Mouse (Mus musculus): ENCODE results near the gene Klk1b5.
A peak's percentile ranks its signal among the peaks of the same experiment; 100 is the strongest.
"Not testable (repeated sequence)": the region's sequence is repeated elsewhere in the genome, so short reads cannot be mapped to it uniquely, and the experiment has no call there.

Klk1b5 gene

DNA sequence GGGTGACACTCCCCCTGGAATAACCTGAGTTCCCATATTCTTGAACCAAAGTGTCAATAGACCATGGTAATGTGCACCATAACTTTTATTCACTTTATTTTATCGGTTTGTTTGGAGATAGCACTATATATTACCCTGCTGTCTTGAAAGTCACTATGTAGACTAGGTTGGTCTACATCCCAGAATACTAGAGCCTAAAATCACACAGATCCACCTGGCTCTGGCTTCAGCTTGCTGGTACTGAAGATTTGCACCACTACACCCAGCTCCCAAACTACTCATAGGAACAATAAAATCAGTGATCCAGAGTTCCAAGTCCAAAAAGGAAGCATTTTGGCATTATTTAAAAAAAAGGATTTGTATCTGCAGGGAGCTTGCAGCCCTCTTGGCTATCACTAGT lies at the start of gene Klk1b5:
Klk1b5 (plus strand) TSS at position 301 of the 400 bp plus-strand sequence.
- DNase-seq (ENCODE audit: low spot score in 2 of 2): no peak

DNA sequence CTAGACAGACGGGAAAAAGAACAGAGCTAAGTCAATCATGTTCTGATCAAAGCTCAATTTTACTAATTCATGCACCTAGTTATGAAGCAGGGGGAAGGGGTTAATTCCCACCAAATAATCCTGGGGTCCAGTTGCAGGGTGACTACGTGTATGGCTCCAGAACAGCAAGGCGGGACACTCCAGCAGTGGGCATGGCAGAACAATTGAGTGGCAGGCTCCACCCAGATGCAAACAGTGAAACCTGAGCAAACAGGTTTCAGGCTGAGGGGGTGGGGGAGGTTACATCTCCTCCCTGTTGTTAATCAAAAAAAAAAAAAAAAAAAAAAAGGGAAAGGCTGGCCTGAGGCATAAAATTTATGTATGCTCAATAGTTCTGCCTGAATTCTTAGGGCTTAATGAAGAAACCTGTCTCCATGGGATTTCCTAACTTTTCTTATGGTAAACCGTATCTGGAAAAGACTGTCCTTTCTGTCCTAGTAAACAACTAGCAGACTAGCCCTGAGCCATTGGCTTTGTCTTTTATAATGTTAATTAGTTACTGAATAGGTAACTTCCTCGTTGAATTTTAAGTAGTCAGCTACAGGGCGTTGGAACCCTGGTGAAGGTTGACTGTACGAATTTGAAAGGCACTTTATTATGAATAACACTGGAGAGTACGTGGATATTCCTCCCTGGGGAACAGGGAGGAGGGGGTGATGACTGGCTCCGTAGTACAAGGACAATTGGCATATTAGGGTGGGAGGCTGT lies 36.3 kb upstream of the Klk1b5 start:
- no peak for DNase-seq (ENCODE audit: low spot score in 2 of 2)

DNA sequence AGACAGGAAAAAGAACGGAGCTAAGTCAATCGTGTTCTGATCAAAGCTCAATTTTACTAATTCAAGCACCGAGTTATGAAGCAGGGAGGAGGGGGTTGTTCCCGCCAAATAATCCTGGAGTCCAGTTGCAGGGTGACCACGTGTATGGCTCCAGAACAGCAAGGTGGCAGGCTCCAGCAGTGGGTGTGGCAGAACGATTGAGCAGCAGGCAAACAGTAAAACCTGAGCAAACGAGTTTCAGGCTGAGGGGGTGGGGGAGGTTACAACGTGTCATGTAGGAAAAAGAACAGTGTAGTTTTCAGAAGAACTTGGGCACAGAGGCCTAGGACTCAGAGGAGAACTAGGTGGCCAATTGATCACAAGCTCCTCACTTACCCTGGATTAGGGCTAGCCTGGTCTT lies 29.2 kb upstream of the Klk1b5 start:
- not testable (repeated sequence) for DNase-seq (ENCODE audit: low spot score in 2 of 2)

DNA sequence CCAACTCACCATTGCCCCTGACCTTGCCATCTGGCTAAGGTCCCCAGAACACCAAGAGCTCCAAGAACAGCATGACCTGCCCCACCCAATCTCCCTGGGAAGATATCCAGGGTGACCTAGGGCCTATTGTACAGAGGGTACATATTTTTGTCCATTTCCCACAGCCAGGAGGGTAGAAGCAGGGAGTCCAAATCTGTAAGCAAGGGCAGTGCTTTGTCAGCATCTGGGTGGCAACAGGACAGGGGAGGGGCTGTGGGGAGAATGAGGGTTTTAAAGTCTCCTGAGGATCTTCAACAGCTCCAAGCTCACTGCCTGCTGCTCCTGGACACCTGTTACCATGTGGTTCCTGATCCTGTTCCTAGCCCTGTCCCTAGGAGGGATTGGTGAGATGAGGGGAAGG lies 27.8 kb upstream of the Klk1b5 start, which contains the start of gene Klk1b24:
Klk1b24 (plus strand) TSS at position 301 of the 400 bp plus-strand sequence.
- DNase-seq (ENCODE audit: low spot score in 2 of 2): not testable (repeated sequence)

DNA sequence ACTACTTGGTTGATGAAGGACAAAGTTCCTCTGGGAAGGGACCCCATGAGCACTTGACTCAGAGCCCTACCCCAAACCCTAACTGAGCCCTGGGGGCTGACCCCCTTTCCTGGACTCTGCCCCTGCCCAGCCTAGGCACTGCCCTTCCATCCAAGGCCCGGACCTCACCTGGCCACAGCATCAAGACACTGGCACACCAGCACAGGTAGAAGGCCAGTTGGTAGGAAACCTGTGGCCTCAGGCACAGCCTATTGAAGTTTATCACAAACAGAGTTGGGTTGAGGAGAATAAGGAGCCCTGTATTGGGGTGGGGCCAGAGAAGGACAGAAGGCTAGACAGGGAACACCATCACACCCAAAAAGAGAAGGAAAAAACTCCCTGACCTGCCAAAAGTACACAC lies 22.3 kb upstream of the Klk1b5 start:
- DNase-seq (ENCODE audit: low spot score in 2 of 2): not testable (repeated sequence)

DNA sequence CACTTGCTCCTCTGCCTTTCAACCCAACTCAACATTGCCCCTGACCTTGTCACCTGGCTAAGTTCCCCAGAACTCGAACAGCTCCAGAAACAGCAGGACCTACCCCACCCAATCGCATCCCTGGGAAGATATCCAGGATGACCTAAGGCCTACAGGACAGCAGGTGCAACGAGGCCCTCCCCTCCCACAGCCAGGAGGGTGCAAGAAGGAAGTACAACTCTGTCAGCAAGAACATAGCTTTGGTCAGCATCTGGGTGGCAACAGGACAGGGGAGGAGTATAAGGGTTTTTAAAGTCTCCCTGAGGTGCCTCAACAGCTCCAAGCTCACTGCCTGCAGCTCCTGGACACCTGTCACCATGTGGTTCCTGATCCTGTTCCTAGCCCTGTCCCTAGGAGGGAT lies 17.9 kb upstream of the Klk1b5 start, which contains the start of gene Klk1b3:
Klk1b3 (plus strand) TSS at position 301 of the 400 bp plus-strand sequence.
- no peak for DNase-seq (ENCODE audit: low spot score in 2 of 2)

DNA sequence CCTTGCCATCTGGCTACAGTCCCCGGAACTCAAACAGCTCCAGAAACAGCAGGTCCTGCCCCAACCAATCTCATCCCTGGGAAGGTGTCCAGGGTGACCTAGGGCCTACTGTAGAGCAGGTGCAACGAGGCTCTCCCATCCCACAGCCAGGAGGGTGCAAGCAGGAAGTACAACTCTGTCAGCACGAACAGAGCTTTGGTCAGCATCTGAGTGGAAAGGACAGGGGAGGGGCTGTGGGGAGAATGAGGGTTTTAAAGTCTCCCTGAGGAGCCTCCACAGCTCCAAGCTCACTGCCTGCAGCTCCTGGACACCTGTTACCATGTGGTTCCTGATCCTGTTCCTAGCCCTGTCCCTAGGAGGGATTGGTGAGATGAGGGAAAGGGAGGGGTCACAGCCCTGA lies 8.6 kb upstream of the Klk1b5 start, which contains the start of gene Klk1b4:
Klk1b4 (plus strand) TSS at position 301 of the 400 bp plus-strand sequence.
- not testable (repeated sequence) for DNase-seq (ENCODE audit: low spot score in 2 of 2)

DNA sequence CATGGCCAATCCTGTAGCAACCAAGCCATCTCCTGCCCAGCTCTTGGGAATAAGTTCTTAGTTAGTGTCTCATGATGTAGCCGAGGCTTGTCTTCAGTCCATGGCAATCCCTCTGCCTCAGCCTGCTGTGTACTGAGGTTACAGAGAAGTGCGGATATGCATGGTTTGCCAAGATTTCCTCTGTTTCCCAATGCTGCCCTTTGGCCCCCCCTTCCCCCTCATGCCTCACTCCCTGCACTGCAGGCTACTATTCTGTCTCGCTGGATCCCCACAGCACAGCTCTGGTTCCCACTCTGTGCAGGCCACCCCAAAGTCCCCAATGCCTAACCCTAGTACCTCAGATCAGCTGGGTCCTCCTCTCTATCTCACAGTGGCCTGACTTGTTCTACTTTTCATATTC lies 7.4 kb upstream of the Klk1b5 start:
- DNase-seq (ENCODE audit: low spot score in 2 of 2): no peak

DNA sequence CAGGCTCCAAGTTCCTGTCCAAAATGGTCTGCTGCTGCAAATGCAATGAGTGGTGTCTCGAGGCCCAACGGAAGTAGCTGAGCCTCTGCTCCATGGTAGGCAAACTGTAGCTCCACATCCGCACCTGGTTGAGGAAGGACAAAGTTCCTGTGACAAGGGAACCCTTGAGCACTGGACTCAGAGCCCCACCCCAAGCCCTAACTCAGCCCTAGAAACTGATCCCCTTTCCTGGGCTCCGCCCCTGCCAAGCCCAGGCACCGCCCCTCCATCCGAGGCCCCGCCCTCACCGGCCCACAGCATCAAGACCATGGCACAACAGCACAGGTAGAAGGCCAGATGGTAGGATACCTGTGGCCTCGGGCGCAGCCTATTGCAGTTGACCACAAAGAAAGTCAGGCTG lies 5.9 kb downstream of the Klk1b5 start:
- not testable (repeated sequence) for DNase-seq (ENCODE audit: low spot score in 2 of 2)

DNA sequence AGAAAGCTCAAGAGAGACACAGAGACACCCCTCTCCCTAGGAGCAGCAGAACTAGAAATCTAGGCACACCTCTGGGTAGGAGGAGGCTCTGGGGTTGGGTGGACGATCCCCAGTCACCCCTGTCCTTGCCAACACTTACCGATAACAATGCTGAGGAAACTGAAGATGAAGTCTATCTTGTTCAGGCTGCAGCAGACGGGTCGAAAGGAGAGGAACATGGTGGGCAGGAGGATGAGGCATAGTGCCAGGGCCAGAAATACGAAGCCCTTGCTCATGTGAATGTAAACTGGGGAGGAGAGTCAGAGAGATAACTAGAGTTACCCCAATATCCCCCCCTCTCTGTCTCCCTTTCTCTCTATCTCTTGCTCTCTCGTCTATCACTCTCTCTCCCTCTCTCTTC lies 6.6 kb downstream of the Klk1b5 start:
- DNase-seq (ENCODE audit: low spot score in 2 of 2): not testable (repeated sequence)

DNA sequence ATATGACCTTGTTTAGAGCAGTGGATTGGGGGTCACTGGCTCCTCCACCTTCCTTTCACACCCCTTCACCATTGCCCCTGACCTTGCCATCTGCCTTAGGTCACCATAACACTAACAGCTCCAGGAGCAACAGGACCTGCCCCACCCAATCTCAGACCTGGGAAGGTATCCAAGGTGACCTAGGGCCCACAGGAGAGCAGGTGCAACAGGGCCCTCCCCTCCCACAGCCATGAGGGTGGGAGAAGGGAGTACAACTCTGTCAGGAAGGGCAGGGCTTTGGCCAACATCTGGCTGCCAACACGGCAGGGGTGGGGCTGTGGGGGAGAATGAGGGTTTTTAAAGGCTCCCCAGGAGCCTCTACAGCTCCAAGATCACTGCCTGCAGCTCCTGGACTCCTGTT lies 9.3 kb downstream of the Klk1b5 start, which contains the start of gene Klk1:
Klk1 (plus strand) TSS at position 285 of the 400 bp plus-strand sequence.
- DNase-seq (ENCODE audit: low spot score in 2 of 2): no peak

DNA sequence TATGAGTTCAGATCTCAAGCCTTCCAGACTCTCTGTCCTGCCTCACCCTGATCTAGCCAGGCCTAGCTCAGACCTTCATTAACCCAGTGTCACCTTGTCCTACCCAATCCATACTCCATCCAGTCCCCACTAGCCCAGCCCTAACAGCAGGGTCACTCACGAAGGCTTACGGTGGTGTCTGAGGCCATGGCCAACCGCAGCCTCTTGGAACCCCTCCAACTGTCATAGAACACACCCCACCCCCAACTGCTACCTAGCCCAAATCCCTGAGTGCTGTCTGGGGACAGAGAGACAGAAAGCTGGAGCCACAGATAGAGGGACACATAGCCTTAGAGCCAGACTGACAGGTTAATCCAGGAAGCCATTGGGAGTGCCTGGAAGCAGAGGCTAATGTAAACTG lies 20.2 kb downstream of the Klk1b5 start, which contains the start of gene Gm36864:
Gm36864 (plus strand) TSS at position 269 of the 400 bp plus-strand sequence.
- DNase-seq (ENCODE audit: low spot score in 2 of 2): no peak

DNA sequence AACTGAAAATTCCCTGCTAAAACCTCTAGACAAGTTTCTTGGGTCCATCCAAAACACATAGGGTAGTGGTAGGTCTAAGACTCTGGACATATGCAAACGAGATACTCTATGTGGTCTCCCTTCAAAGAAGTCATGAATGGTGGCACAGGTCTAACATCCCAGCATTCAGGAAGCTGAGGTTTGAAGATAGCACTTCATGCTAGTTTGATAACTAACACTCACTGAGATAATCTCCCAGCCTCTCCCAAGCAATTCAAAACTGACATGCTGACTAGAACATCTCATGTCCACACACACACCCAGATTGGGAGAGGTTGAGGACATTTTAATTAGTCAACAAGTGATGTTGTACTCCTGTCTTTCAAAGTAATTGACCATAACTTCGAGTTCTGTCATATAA lies 24.2 kb downstream of the Klk1b5 start:
- no peak for DNase-seq (ENCODE audit: low spot score in 2 of 2)

DNA sequence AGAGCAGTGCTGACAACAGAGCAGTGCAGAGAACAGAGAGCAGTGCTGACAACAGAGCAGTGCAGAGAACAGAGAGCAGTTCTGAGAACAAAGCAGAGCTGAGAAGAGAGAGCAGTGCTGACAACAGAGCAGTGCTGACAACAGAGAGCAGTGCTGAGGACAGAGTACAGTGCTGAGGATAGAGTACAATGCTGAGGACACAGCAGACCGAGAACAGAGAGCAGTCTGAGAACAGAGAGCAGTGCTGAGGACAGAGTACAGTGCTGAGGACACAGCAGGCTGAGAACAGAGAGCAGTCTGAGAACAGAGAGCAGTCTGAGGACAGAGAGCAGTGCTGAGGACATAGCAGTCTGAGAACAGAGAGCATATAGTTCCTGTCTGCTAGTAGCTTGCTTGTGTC lies 25.0 kb downstream of the Klk1b5 start:
- DNase-seq (ENCODE audit: low spot score in 2 of 2): no peak

DNA sequence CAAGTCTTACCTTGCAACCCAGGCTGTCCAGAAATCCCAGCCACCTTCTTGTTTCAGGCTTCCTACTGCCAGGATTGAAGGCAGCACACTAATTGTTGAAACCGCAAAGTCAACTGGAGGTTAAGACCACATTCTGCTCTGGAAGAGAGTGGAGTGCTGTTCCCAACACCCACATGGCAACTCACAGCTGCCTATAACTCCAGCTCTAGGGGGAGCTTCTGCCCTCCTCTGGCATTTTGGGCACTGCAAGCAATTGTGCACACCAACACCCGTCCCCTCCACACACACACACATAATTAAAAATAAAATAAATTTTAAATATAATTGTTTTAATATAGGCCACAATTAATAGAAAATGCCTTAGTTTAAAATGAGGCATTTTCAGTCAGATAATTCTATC lies 25.4 kb downstream of the Klk1b5 start:
- DNase-seq (ENCODE audit: low spot score in 2 of 2): no peak

DNA sequence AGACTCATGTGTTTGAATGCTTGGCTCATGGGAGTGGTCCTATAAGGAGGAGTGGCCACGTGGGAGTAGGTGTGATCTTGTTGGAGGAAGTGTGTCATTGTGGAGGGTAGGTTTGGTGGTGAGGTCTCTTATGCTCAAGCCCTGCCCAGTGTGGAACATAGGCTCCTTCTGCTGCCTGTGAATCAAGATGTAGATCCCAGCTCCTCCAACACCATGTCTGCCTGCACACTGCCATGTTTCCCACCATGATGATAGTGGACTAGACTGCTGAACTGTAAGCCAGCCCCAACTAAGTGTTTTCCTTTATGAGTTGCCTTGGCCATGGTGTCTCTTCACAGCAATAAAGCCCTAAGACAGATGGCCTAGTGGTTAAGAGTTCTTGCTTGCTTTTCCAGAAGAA lies 28.3 kb downstream of the Klk1b5 start:
- no peak for DNase-seq (ENCODE audit: low spot score in 2 of 2)

DNA sequence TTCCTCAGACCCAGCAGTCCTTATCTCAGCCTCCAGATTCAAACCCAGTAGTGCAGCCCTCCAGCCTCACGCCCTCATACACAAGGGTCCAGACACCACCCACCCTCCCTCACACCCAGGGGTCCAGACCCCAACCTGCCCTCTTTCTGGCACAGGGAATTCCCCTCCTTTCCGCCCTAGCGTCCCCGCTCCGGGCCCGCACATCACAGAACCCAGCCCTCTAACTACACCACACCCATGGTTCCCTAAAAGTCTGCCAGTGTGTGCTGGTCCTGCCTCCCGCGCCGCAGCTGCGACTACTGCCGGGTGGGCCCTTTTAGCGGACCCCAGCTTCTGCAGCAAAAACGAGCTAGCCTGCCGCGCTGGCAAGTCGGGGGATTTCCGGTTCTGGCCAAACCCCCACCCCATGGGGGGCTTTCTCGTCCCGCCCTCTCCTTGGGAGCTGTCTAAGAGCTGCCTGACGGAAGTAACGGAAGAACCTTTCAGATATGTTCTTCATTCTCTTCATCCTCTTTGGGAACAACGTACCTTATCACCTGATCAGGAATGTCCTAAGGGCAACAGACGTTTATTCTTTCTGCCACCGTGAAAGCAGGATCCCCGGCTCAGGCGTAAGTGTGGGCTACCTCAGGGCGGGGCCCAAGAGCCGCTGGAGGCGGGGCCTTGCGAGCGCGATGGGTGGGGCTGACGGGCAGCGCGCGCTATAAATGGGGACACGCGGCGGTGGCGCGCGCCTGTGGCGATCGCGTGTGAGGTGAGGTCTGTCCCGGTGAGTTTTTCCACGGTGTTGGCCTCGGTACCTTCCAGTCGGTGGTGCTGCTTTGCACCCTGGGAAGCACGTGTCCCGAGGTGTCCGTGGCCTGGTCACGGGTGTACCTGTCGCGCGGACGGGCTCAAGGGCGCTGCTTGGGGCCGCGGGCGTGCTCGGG lies 30.6 kb downstream of the Klk1b5 start, which contains the start of the genes 1700028J19Rik and 2410002F23Rik:
1700028J19Rik (minus strand) TSS at position 641 of the 929 bp plus-strand sequence.
2410002F23Rik (plus strand) TSS at position 668 of the 929 bp plus-strand sequence.
- peak; percentile 86 to 88 for DNase-seq (ENCODE audit: low spot score in 2 of 2)

DNA sequence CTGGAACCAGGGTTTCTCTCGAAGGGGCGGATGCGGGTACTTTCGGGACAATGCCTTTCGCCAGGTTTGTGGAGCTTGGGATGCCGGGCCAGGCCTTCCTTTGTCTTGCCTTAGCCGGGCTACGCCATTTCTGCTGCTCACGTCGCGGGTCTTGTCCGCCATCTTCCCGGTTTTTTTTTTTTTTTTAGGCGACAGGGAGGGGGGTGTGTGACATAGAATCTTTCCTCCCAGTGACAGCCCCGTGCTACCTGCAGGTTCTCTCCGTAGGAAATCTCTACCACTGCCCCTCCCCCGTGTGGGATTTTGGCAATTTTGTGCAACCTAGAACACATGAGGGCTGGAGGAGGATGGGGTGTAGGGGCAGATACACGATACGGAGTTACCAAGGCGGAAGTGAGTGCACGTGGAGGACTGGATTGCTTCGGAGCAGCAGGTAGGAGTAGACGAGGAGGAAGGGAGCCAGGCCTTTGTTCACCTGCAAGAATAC lies 31.3 kb downstream of the Klk1b5 start:
- peak in 1 of 2 experiments; percentile 67 for DNase-seq (ENCODE audit: low spot score in 2 of 2)

DNA sequence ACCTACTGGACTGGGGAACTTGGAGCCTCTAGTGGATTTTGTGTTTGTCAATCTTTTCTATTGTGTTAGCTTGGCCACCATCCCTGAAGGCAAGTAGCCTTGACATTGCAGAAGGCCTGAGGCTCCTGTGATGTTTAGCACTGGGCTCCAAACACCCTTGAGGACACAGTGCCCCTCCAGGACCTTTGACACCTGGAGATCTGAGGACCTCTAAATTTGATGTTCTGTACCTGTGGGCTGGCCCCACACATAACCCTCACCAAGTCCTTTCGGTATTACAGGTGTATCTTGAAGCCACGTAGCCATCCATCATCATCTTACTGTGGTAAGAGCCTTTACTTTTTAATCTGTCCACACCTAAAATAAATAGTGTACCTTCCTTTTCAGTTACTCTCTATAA lies 32.2 kb downstream of the Klk1b5 start:
- no peak for DNase-seq (ENCODE audit: low spot score in 2 of 2)

DNA sequence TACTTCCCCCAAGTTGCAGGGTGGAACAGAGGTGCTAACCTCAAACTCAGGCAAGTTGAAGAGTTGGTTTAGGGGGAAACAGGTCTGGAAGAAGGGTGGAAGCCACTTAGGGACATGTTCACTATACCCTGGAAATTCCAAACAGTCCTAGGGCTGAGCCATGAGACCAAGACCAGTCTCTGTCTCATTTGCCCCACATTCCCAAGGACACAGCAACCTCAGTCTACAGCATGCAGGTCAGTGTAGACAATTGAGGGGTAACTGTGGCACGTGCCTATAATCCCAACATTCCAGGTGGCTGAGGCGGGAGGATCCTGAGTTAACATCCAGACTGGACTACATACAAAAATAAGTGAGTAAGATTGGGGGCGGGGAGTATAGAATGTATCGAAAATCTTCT lies 33.5 kb downstream of the Klk1b5 start:
- DNase-seq (ENCODE audit: low spot score in 2 of 2): no peak

DNA sequence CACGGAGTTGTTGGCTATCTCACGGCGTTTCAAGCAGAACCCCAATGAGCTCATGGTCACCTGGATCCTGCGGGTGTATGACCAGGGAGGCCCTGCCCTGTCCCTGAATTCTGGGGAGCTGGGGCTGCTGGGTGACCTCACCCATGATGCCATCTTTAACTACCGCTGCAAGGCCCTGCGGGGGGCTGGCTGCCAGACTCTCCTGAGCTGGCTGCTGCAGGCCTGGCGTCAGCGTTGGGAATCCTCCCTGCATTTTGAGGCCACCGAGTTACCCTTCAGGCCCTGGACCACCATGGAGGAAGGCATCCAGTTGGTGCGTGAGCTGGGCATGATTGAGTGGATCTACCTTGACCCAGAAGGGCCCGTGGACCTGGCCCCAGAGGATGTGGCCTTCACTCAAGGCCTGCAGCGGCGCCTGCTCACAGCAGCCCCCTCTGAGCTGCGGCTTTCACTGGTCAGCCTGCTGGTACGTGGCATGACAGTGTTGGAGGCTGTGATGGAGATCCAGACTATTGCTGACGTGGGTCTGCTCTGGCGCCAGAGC lies 35.1 kb downstream of the Klk1b5 start:
- DNase-seq (ENCODE audit: low spot score in 2 of 2): not testable (repeated sequence)
